Mouse (Mus musculus) embryonic facial prominence, embryonic 11.5 days (tissue): ENCODE measurements around the gene Slco4a1. TPM values are rescaled to one million over a fixed set of nuclear protein-coding genes. Genes with fewer than 3 reads are reported as not detected.

Source experiments
- ATAC-seq: fragments of 200-750 bp; cut with Nextera tagmentation; replicated peaks from 2 replicates; pipeline ENCODE4 v1.8.0; 2017; ENCODE audit warnings: low read depth; ENCODE audit not compliant: insufficient number of reproducible peaks, low FRiP score, low TSS enrichment
- DNase-seq: peaks from one replicate; pipeline ENCODE4 v3.0.0-alpha.2; 2015; ENCODE audit warnings: low spot score
- H3K27ac ChIP-seq: fragments of 300-500 bp; sonication (generic); replicated peaks from 2 replicates; pipeline ENCODE4 v1.5.1; 2014; ENCODE audit warnings: mild to moderate bottlenecking, low read depth, low read length, control low read depth
- H3K27me3 ChIP-seq: fragments of 300-500 bp; sonication (generic); 2 replicates; pipeline ENCODE4 v1.6.1; 2014; ENCODE audit warnings: mild to moderate bottlenecking, low read length, moderate library complexity, mixed read lengths; ENCODE audit not compliant: control insufficient read depth, insufficient read depth
- H3K36me3 ChIP-seq: fragments of 300-500 bp; sonication (generic); replicated peaks from 2 replicates; pipeline ENCODE4 v1.6.1; 2014; ENCODE audit warnings: low read depth, mild to moderate bottlenecking, low read length, moderate library complexity, mixed read lengths; ENCODE audit not compliant: control insufficient read depth, insufficient read depth
- H3K4me1 ChIP-seq: fragments of 300-500 bp; sonication (generic); 2 replicates; pipeline ENCODE4 v1.6.1; 2014; ENCODE audit warnings: low read length, mixed read lengths; ENCODE audit not compliant: control insufficient read depth, insufficient read depth
- H3K4me2 ChIP-seq: fragments of 300-500 bp; sonication (generic); 2 replicates; pipeline ENCODE4 v1.6.1; 2014; ENCODE audit warnings: low read depth, mild to moderate bottlenecking, control low read depth, low read length, moderate library complexity
- H3K4me3 ChIP-seq: fragments of 300-500 bp; sonication (generic); 2 replicates; pipeline ENCODE4 v1.5.1; 2014; ENCODE audit warnings: low read depth, low read length, control low read depth
- H3K9ac ChIP-seq: fragments of 300-500 bp; sonication (generic); replicated peaks from 2 replicates; pipeline ENCODE4 v1.6.1; 2014; ENCODE audit warnings: mild to moderate bottlenecking, control low read depth, low read length
- H3K9me3 ChIP-seq: fragments of 300-500 bp; sonication (generic); replicated peaks from 2 replicates; pipeline ENCODE4 v1.6.1; 2016; ENCODE audit warnings: mild to moderate bottlenecking, low read length, inconsistent platforms, mixed read lengths; ENCODE audit not compliant: control insufficient read depth
- WGBS: fragments of 180-500 bp; shearing (Covaris S2); extraction: QIAGEN DNeasy Blood & Tissue Kit; methylation state at CpG from one replicate; pipeline ENCODE4 v1.1.7; 2014; 5-methylcytosine and 5-hydroxymethylcytosine counted together
- polyA plus RNA-seq: library from polyadenylated mRNA; unstranded; fragments of >200 nt; fragmentation: Nextera tagmentation; extraction: Ambion mirVana; gene quantifications from 2 replicates; pipeline ENCODE4 v1.2.1, GENCODE M21; 2014

Slco4a1 gene
- polyA plus RNA-seq, 1 experiment from 2014 or later, result 1.7 TPM

DNA sequence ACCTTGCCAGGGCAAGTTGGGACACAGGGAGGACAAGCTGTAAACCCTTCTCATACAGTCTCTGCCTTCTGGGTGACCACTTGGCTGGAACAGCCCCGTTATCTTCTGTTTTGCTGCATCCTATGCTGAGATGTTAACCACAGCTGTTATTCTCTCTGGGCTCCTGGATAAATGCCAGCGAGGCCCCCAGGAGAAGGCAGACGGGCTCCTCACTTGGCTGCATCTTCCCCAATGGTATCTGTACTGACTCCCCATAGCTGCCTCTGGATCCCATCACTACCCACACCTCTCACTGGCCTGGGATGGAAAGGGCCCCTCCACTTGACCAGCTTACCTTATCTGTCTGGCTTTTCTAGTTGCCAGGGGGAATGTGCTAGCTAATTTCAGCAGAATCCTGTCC is 57.0 kb downstream of the Slco4a1 start:
- Histone ChIP-seq H3K4me3 (no peak overlapping the region), H3K36me3 (no peaks in the 10 kb centered on the region), H3K27ac (no peak overlapping the region), H3K27me3 (no peaks in the 10 kb centered on the region), H3K4me2 (no peak overlapping the region), H3K4me1 (no peaks in the 10 kb centered on the region), H3K9ac (no peak overlapping the region), H3K9me3 (no peaks in the 10 kb centered on the region)
- no peak for ATAC-seq
- DNase-seq, result no peak
- WGBS, result 85% methylated on average over 3 of the region's 3 CpGs

DNA sequence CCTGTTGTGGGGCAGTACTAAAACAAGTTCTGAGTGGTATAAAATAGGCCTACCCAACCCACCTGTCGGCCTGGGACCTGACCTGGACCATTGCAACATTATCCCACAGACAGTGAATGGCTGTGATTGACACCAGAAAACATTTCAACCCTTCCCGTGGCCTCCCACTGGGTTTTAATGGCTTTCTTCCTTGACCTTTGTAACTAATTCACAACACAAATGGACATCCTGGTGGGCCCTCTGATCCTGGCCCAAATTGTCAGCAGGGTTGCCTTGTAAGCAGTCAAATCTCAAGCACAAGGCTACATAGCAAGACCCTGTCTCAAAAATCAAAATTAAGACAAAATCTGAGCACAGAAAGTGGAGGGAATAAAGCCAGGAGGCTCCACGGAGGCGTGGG is 57.8 kb downstream of the Slco4a1 start:
- no peaks in the 10 kb centered on the region for H3K27me3 ChIP-seq
- H3K9ac ChIP-seq, result no peak overlapping the region

DNA sequence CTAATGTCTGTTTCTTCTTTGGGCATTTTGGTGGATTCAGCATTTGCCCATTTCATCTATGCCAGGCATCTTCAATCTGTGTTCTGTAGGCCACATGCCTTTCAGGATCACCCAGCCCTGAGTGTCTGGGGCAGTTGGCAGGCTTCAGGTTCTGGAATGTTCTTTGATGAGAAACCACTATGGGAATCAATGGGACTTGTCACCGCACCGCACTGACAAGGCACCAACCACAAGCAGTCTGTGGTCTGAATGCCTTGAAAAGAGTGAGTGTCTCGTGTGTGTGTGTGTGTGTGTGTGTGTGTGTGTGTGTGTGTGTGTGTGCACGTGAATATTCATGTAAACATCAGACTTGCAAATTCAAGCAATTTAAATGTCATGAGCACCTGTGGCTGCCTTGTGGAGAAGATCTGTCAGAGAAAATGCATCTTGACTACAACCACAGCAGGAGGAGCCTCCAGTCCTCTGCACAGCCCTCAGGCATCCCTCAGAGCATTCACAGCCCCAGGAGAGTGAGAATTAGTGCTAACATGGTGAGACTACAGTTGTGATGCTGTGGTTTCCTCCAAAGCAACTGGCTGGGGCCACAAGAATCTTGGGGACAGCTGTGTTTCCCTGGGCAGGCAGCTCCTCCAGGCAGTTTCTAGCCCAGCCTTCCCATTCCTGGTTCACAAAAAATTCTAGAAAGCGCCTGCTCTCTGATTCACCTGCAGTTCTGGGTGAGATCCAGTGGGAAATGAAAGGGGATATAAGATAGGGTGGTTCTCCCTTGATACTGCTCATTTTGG is 65.6 kb downstream of the Slco4a1 start:
- Histone ChIP-seq H3K36me3 (no peaks in the 10 kb centered on the region), H3K4me2 (no peak overlapping the region), H3K9ac (no peak overlapping the region), H3K9me3 (no peaks in the 10 kb centered on the region), H3K4me1 (no peaks in the 10 kb centered on the region), H3K4me3 (no peak overlapping the region), H3K27ac (no peak overlapping the region), H3K27me3 (no peaks in the 10 kb centered on the region)
- ATAC-seq (no peak), DNase-seq (no peak)
- 72% methylated on average over 5 of the region's 5 CpGs for WGBS

More for the DNA sequence above, 57.8 kb downstream of the Slco4a1 start:
- no peak overlapping the region for H3K4me2 ChIP-seq
- ATAC-seq, result no peak
- no peak for DNase-seq
- WGBS, result 36% methylated on average over 4 of the region's 4 CpGs
- no peak overlapping the region for H3K4me3 ChIP-seq
- H3K27ac ChIP-seq, result no peak overlapping the region
- H3K4me1 ChIP-seq, result no peaks in the 10 kb centered on the region
- H3K9me3 ChIP-seq, result no peaks in the 10 kb centered on the region
- H3K36me3 ChIP-seq, result no peaks in the 10 kb centered on the region

DNA sequence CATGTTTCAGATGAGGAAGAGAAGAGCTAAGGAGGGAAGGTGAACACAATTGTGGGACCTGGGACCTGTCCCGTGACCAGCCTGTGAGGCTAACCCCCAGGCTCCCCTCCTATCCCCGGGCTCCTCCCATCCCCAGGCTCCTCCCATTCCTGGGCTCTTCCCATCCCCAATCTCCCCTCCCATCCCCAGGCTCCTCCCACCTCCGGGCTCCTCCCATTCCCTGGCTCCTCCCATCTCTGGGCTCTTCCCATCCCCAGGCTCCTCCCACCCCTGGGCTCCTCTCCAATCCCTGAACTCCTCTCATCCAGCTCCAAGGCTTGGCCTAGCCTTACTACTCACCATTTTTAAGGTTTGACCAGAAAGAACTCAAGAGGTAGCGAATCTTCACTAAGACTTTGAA is 66.8 kb downstream of the Slco4a1 start:
- Histone ChIP-seq H3K27me3 (no peaks in the 10 kb centered on the region), H3K9ac (no peak overlapping the region), H3K27ac (no peak overlapping the region), H3K36me3 (no peaks in the 10 kb centered on the region), H3K4me1 (no peaks in the 10 kb centered on the region), H3K4me2 (no peak overlapping the region), H3K4me3 (no peak overlapping the region), H3K9me3 (no peaks in the 10 kb centered on the region)
- ATAC-seq (no peak), DNase-seq (no peak)
- WGBS, result 70% methylated on average over 4 of the region's 4 CpGs

Other genes starting within 250 kb of the Slco4a1 start
- 6.9 and 11.5 TPM in 2 replicates for gene Lama5, start 230.4 kb upstream of the Slco4a1 start, polyA plus RNA-seq
- gene Rps21, start 198.9 kb upstream of the Slco4a1 start, polyA plus RNA-seq, result 516 and 527 TPM in 2 replicates
- 14.5 and 14.8 TPM in 2 replicates for gene Cables2, start 182.7 kb upstream of the Slco4a1 start, polyA plus RNA-seq
- 0.20 and 0.35 TPM in 2 replicates for gene Rbbp8nl, start 166.4 kb upstream of the Slco4a1 start, polyA plus RNA-seq
- gene Gata5, start 121.5 kb upstream of the Slco4a1 start, polyA plus RNA-seq, result 0.13 and 0.14 TPM in 2 replicates
- 0.25 and 0.27 TPM in 2 replicates for gene Ntsr1, start 43.7 kb downstream of the Slco4a1 start, polyA plus RNA-seq
- 35.6 and 41.9 TPM in 2 replicates for gene Mrgbp, start 125.1 kb downstream of the Slco4a1 start, polyA plus RNA-seq
- 98.2 and 107 TPM in 2 replicates for gene Ogfr, start 133.0 kb downstream of the Slco4a1 start, polyA plus RNA-seq
- 11.5 and 15.6 TPM in 2 replicates for gene Col9a3, start 141.5 kb downstream of the Slco4a1 start, polyA plus RNA-seq
- gene Tcfl5, start 186.5 kb downstream of the Slco4a1 start, polyA plus RNA-seq, result 0.25 and 0.59 TPM in 2 replicates